Mouse (Mus musculus): ENCODE results near the gene Pqbp1.

- TF ChIP-seq CTCF (IDR thresholded peaks at IDR 0.05): peak; percentile 38; the same call in 1 of the 2 replicates
- no peak for TF ChIP-seq EP300 (IDR thresholded peaks at IDR 0.05; ENCODE audit: insufficient read depth, low read depth, low read length)
- TF ChIP-seq POLR2A (IDR thresholded peaks at IDR 0.05; ENCODE audit: insufficient read depth, low read depth, low read length): no peak
These were observed 11.4 kb upstream of the Pqbp1 start for GRCm38 (mm10) chrX:7910473-7910872.
